Mouse (Mus musculus) neutrophil, adult 5-6 weeks (primary cell): ENCODE measurements around the gene Lrfn1. TPM values are rescaled to one million over a fixed set of nuclear protein-coding genes. Genes with fewer than 3 reads are reported as not detected.

Experiments used
- ATAC-seq: fragments of 151-379, 151-347 bp; 2 replicates; pipeline ENCODE4 v1.8.0; 2017; ENCODE audit warnings: mild to moderate bottlenecking, moderate TSS enrichment; ENCODE audit not compliant: insufficient number of reproducible peaks, poor library complexity, low FRiP score, severe bottlenecking; ENCODE audit errors: extremely low read depth
- total RNA-seq: library from RNA; stranded (forward); fragments of 200-1000 nt; gene quantifications from 2 replicates; pipeline ENCODE4 v1.2.3, GENCODE M21; 2017

Lrfn1 gene
- 0.37 and 0.47 TPM in 2 replicates for total RNA-seq

DNA sequence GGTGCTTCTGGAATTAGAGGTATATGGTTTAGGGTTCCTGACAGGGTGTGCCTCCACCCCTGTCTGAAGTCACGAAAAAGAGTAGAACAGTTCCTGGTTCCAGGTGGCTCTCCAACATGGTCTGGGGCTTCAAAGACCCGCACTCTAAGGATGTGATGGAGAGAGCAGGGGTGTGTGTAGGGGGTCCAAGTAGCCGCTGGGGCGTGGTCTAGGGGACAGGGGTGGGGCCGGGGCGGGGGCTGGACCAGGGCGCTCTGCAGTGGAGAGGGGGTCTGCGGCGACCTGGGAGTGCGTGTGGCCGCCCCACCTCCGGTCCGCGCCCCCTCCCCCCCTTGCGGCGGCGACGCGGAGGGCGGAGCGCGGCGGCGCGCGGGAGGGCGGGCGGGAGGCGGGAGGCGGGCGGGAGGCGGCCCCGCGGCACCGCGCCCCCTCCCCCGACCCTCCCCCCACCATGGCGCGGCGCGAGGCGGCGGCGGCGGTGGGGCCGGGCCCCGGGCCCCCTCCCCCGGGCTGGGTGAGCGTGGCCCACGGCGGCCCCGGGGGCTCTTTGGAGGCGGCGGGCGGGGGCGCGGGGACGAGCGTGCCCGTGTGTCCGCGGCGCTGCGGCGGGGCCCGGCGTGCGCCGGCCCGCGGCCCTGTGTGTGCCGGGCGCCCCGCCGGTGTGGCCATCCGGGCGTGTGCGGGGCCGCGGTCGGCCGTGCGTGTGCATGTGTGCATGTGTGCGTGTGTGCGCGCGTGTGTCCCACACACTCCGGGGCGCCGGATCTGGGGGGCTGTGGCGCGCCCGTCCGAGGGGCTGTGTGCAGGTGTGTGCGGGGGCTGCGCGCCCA, at the start of gene Lrfn1:
Lrfn1 (plus strand) TSS at position 450 of the 830 bp plus-strand sequence.
- ATAC-seq: no peak

DNA sequence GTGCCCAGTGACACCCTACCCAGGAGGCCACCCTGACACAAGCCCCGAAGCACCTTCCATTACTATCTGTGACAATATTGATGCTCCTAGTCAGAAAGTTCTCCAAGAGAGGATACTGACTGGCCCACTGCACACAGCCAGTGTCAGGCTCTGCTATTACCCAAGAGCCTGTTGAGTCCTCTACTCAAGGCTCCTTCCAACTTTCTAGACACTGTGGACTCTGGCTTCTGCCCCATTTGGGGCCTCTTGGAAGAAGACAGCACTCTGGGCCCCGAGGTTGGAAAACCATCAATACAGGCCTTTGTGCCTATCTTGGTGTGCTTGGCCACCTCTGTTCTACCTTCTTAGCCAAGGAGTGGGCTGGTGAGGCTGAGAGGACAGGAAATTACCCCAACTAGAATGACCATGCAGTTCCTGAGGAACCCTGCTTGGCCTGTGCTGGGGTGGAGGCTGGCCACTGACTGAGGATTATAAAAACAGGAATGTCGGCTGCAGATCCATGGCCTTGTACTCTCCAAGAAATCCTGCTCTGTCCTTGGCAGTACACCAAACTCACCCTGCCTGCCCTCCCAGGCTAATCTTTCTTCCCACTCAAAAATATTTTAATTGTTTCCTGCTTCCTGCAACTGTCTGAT, 40.8 kb upstream of the Lrfn1 start:
- no peak for ATAC-seq

DNA sequence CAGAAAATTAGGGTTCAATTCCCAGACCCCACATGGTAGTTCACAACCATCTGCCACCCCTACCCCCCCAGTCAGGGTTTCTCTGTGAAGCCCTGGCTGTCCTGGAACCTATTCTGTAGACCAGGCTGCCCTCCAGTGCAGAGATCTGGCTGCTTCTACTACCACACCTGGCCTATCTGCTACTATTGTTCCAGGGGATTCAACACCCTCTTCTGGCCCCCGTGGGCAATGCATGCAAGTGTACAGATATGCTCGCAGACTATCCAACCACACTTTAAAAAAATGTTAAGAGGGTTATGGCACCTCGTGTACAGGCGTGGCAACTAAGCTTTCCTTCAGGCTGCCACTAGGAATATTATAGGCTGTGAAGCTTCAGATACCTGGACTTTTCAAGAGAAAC, 39.0 kb upstream of the Lrfn1 start:
- ATAC-seq: no peak

DNA sequence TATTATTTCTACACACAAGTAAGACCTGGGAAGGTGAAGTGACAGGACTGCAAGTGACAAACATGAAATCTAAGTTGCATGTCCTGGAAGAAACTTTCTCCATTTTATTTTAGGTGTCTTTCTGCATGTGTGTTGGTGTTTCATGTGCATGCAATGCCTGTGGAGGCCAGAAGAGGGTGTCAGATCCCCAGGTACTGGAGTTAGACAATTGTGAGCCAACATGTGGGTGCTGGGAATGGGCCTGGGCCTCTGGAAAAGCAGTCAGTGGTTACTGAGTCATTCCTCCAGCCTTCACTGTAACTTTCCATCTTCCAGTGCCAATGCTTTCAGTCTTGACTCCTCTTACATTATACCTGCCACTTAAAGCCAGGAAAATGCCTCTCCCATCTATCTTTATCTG, 34.4 kb upstream of the Lrfn1 start:
- no peak for ATAC-seq

DNA sequence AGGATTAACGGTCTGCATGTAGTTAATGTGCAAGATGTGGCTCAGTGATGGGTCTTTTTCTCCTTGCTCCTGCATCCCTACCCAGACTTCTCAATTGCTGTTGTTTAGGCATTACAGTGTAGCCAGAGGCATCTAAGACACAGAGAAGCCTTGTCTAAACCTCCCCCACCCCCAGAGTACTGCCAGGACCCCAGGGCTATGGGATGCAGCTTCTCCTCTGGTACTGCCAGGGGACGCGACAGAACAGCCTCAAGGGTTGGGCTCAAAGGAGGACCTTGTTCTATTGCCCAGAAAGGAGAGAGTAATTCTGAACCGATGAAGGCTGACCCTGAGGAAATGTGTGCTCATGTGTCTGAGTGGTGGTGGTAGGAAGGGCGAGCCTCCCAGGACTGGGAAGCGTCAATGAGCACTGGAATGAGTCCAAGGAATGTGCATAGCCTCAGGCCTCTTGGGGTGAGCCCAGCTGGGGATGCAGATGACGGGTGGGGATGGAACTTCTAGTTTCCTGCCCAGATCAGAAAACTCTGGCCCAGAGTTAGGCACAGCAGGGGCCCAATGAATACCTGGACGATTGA, 33.6 kb upstream of the Lrfn1 start:
- ATAC-seq: no peak

DNA sequence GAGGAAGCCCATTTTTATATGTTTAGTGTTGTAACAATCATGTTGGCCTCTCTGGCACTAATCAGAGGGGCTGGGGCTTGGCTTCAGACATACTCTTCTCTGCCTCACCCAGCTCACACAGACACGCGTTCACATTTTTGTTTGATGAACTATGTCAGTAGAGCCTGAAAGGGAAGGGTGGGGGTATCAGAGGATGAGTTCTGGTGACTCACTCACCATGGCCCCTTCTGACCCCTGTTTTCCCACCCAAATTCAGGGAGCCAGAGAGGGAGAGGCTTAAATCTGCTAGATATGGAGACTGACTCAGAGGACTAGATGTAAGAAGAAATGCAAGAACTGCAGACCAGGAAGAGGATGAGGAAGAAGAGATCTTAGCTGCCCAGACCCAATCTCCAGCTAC, 32.4 kb upstream of the Lrfn1 start:
- ATAC-seq: no peak

DNA sequence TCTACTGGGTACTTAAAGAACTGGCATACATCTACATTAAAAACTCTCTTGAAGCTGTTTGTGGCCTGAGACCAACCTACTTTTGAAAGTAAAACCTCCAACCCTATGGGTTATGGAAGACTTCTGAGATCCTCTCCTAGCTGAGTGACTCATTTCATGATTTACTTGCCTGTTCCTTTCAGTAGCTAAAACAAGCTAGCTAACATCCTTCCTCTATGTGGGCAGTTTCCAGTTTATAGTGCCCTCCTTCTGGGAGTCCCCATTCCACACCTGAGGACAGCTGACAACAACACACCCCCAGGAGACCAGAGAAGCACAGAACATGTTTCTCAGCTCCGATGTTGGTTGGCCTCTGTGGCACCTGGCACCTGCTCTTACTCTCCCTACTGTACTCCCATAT, 28.8 kb upstream of the Lrfn1 start:
- ATAC-seq: no peak

DNA sequence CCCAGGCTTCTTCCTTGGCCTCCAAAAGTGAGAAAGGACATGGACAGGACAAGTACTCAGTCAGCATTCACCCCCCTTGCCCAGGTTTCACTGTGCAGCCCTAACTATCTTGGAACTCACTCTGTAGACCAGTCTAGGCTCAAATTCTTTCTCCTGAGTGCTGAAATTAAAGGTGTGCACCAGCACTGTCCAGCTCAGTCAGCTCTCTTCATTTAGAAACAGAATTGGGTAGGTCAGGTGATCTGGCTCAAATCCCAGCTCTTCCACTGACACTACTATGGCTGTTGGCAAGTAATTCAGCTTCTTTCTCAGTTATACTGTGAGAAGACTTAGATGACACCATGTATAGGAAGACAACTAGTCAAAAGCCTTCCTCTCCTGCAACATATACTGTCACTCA, 24.0 kb upstream of the Lrfn1 start:
- ATAC-seq: no peak

DNA sequence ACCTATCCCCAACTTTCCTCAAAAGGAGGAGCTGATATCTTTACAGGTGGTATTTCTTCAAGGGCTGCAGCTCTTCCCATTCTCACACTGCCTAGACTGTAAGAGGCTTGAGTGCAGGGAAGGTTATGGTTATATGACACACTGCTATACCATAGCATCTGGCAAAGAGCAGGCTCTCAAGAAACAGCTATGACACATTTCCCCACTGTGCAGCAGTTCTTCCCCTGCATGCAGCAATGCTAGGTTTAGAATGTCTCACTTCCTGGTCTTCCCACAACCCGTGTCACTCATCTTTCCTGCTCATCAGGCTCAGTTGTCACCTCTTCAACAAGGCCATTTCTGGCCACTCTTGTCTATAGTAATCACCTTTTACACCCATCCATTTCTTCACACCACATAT, 21.3 kb upstream of the Lrfn1 start:
- ATAC-seq: no peak

DNA sequence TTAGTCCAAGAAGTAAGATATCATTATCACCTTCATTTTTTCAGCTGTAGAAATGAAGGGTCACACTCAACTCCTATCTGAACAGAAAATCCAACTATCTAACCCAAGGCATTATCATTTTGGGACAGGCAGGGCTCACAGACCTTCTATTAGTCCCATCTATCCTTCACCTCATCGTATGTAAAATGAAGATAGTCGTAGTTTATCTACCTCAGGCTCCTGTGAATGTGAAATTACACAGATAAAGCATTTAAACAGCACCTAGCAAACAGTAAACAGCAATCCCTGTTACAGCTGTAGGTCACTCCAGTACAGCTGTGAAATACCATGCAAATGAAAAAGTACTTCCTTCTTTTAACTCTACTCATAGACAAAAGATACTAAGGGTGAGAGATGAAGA, 19.5 kb upstream of the Lrfn1 start:
- no peak for ATAC-seq

DNA sequence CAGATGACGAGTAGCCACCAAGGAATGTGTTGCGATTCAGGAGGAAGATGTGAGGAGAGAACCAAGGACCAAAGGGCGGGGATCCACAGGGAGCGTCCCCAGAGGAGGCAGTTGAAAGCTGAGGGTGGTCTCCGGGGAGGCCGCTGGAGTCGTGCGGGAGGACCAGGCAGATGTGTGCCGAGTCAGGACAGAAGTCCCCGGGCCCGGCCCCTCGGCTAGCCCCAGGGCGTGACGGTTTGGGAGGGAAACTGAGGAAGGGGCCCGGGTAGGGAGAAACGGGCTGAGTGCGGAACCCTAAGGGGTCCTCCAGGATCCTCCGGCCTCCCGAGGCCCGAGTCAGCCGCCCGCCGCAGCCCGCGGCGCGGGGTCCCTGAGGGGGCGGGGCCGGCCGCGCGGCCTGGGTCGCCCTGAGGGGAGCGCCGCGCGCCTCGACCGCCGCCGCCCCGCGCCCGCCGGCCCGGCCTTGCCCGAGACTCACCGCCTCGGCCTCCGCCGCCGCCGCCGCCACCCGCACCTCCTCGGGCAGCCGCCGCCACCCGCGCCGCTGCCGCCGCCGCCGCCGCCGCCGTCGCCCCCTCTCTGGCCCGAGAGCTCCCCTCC, 16.0 kb upstream of the Lrfn1 start:
- no peak for ATAC-seq

DNA sequence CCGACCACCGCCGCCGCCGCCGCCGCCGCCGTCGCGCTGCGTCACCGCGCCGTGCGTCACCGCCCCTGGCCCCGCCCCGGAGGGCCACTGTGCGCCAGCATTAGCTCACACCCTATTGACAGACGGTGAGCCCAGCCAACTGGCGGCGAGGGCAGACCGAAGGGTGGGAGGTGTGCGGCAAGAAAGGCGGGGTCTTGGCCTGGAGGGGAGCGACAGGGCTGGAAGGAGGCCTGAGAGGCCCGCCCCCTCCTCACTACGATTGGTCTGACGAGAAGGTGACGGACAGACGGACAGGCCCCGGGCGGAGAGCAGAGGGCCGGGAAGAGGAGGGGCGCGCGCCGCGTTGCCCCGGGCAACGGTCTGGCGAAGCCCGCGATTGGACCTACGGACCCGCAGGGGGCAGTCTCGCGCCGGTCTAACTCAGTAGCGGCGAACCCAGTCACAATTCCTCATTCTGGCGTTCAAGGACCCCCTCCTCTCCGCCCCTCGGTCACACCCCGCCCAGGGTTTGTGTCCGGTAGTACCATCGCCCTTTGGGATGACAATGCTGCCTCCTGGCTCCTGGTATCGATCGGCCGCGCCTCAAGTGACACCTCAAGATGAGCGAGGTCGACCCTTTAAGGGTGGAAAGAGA, 15.4 kb upstream of the Lrfn1 start:
- peak; percentile 81 for ATAC-seq

DNA sequence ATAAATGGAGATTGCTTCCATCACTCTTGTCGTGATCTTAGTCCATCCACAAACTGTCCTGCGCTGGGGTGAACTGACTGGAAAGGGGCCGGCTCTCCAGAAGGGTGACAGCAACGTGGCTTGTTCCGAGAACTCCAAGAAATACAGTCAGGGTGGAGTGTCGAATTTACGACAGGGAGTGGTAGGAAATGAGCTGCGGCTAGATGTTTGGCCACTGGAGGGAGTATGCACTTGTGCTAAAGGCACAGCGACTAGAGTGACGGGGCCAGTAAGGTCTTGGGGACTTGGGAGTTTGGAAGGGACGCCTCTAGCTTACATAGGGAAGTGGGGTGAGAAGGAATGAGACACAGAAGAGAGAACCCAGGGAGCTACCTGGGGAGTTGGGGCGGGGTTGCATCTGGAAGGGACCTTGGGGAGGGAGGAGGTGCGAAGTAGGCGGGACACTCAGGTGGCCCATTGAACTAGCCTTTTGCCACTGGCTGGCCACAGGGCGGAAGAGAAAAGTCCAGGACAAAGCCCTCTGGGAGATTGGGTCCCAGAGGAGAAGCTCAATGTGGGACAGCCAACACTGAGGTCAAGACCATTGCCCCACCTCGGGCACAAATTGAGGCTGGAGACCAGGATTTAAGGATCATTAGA, 14.7 kb upstream of the Lrfn1 start, which contains the start of gene Gmfg:
Gmfg (plus strand) TSS at position 516 of the 639 bp plus-strand sequence.
- ATAC-seq: peak; percentile 54

DNA sequence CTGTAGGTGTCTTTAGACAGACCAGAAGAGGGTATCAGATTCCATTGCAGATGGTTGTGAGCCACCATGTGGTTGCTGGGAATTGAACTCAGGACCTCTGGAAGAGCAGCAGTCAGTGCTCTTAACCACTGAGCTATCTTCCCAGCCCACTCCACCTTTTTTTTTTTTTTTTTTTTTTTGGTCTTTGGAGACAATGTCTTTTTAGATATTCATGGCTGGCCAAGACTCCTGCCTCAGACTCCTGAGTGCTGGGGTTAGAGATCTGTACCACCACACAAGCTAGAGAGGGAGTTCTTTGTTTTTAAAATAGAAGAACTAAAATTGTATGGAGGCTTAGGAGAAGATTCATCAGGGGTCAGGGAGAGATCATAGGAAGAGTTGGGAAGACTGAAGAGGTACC, 13.8 kb upstream of the Lrfn1 start:
- no peak for ATAC-seq

DNA sequence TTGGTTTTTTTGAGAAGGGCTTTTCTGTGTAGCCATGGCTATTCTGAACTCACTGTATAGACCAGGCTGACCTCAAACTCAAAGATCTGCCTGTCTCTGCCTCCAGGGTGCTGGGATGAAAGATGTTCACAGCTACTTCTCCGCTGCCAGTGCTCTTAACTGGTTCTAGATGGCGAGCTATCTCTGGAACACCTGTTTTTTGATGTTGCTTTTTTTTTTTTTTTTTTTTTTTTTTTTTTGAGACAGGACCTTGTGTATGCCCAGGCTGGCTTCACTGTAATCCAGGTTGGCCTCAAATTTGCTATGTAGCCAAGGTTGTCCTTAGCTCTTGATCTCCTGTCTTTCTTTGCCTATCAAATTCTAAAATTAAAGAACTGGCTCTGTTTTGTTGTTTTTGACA, 13.0 kb upstream of the Lrfn1 start:
- ATAC-seq: no peak

DNA sequence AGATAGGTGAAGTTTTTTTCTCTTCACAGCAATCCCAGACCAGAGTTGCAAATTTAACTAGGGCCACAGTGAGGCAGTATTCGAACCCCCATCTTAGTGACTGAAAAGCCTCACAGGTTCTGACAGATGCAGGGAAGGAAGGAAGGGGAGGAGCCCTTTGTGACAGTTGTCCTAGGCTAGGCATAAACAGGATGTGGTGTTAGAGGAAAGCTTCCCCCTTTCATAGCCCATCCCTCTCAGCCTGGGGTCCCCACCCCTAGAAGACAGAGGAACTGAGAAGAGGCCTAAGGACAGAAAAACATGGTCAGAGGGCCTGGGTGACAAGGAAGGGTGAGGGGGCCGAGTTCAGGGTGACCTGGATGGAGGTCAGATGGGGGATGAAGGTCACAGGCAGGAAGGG, 11.0 kb upstream of the Lrfn1 start:
- peak; percentile 65 for ATAC-seq

DNA sequence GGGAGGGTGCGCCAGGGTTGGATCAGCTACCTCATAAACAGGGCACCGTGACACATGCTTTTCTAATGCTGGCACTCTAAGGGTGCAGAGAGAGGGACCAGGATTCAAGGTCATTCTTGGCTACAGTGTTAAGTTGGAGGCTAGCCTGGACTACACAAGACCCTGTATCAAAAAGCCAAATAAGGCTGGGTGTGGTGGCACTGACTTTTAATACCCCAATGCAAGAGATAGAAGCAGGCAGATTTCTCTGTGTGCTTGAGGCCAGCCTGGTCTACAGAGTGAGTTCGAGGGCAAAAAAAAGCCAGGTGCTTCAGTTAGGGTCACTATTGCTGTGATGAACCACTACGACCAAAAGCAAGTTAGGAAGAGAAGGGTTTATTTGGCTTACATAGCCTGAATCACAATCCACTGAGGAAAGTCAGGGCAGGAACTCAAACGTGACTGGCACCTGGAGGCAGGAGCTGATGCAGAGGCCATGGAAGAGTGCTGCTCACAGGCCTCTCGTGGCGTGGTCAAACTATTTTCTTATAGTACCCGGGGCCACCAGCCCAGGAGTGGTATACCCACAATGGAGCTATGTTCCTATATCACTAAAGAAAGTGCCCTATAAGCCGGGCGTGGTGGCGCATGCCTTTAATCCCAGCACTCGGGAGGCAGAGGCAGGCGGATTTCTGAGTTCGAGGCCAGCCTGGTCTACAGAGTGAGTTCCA, 9.8 kb upstream of the Lrfn1 start:
- no peak for ATAC-seq

DNA sequence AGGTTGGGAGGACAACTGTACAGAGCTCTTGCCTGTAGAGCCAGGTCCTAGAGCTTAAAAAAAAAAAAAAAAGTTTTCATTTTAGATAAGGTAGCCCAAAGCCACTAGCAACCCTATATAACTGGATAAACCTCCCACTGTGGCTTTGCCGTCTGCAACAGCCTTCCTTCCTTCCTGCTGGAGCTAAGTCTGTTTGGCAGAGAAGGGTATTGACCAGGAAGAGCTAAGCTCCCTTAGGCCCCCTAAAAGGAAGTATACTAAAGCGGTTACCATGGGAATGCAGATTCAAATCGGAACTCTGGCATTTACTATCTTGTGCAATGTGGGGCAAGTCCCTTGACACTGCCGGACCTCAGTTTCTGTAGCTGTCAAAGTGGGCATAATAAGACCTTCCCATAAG, 9.1 kb upstream of the Lrfn1 start:
- no peak for ATAC-seq
